Mouse (Mus musculus): ENCODE results near the gene Ubr3.

DNA sequence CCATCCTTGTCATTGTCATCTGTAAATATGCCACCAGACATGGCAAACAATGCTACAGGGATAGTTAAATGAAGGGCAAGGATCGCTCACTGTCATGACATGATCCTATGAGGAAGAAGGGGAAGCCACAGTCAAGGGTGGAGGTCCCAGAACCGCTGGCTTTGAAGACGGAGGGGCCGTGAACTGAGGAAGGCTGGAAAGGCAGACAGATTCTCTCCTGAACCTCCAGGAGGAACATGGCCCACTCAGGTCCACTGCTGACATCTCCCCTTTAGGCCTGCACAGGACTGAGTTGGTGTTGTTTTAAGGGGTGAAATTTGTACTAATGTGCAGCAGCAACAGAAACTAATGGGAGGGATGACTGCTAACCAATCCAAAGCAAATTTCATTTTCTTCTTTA is 161.2 kb downstream of the Ubr3 start:
- TF ChIP-seq CEBPB (IDR thresholded peaks at IDR 0.05; ENCODE audit: low read depth) (no peak), CTCF (IDR thresholded peaks at IDR 0.05; ENCODE audit: control insufficient read depth, insufficient read depth, insufficient read length) (no peak), MYOG (IDR thresholded peaks at IDR 0.05; ENCODE audit: control insufficient read depth, extremely low read depth, insufficient read length) (no peak), MYOD1 (IDR thresholded peaks at IDR 0.05; ENCODE audit: control insufficient read depth, insufficient read length, low read depth) (no peak), USF1 (IDR thresholded peaks at IDR 0.05; ENCODE audit: low read depth) (no peak), MAX (IDR thresholded peaks at IDR 0.05) (no peak), FOSL1 (IDR thresholded peaks at IDR 0.05; ENCODE audit: insufficient read depth, low read length, poor library complexity, severe bottlenecking) (no peak)

All from C2C12 (cell line).